Mouse (Mus musculus) kidney, adult 2 months (tissue): ENCODE data around the gene Lrrc34. TPM values are rescaled to one million over a fixed set of nuclear protein-coding genes. Genes with fewer than 3 reads are reported as not detected.

Source experiments
- DNase-seq: peaks from one replicate; pipeline ENCODE4 v3.0.0; 2021
- H3K27ac ChIP-seq: fragments of 200-500 bp; 2 replicates; pipeline ENCODE4 v1.5.1; 2012; ENCODE audit warnings: low read depth, low read length, control low read depth, inconsistent platforms; ENCODE audit not compliant: insufficient read depth
- H3K27me3 ChIP-seq: fragments of 200-500 bp; replicated peaks from 2 replicates; pipeline ENCODE4 v1.6.1; 2012; ENCODE audit warnings: mild to moderate bottlenecking, moderate library complexity, low read length, inconsistent platforms; ENCODE audit not compliant: control insufficient read depth, insufficient read depth
- H3K36me3 ChIP-seq: fragments of 200-500 bp; 2 replicates; pipeline ENCODE4 v1.6.1; 2012; ENCODE audit warnings: mild to moderate bottlenecking, moderate library complexity, low read length, inconsistent platforms; ENCODE audit not compliant: control insufficient read depth, insufficient read depth
- H3K4me1 ChIP-seq: fragments of 200-500 bp; 2 replicates; pipeline ENCODE4 v1.6.1; 2011; ENCODE audit warnings: low read length; ENCODE audit not compliant: control insufficient read depth, insufficient read depth
- H3K4me3 ChIP-seq: fragments of 200-500 bp; 2 replicates; pipeline ENCODE4 v1.5.1; 2011; ENCODE audit warnings: mild to moderate bottlenecking, low read depth, low read length, control low read depth; ENCODE audit not compliant: insufficient read depth
- CTCF ChIP-seq: fragments of 200-500 bp; conservative IDR thresholded peaks from 2 replicates; pipeline ENCODE4 v1.5.1; 2011; ENCODE audit warnings: low read depth, mild to moderate bottlenecking, control low read depth, low read length, moderate library complexity, mixed read lengths; ENCODE audit not compliant: insufficient read depth, insufficient read length
- POLR2A ChIP-seq: fragments of 200-500 bp; IDR thresholded peaks from one replicate; pipeline ENCODE4 v1.6.1; 2011; ENCODE audit warnings: low read depth, low read length, control low read depth
- WGBS: fragments of 180-500 bp; shearing (Covaris S2); methylation state at CpG from one replicate; pipeline ENCODE4 v1.1.7; 2018; 5-methylcytosine and 5-hydroxymethylcytosine counted together
- polyA plus RNA-seq: library from polyadenylated mRNA; depleted of rRNA; stranded (reverse); fragments of >200 nt; gene quantifications from 2 replicates; pipeline ENCODE4 v1.2.3, GENCODE M21; 2012

Gene Lrrc34
- polyA plus RNA-seq, 1 experiment, result 0.13 TPM

- 1% methylated on average over 17 of the region's 17 CpGs for WGBS
- peak overlapping the region; percentile 95 for H3K27ac ChIP-seq
- peak; percentile 96 for DNase-seq
Measured at GRCm38 (mm10) chr3:30601175-30601574, 46.5 kb downstream of the Lrrc34 start.

GRCm38 (mm10) chr3:30600717-30601116 is 47.0 kb downstream of the Lrrc34 start:
- peak overlapping the region; percentile 43 for H3K4me3 ChIP-seq
- no peaks in the 10 kb centered on the region for H3K27me3 ChIP-seq
- peaks cover 1% of the 10 kb centered on the region; the same call in 1 of the 2 replicates for H3K36me3 ChIP-seq
- H3K27ac ChIP-seq, result 0 out of 2 replicates have a peak overlapping the region, but pooled peaks have one; percentile 2
- peaks cover 2% of the 10 kb centered on the region; the same call in 1 of the 2 replicates for H3K4me1 ChIP-seq
- TF ChIP-seq POLR2A (no peak), CTCF (no peak)
- 4% methylated on average over 14 of the region's 14 CpGs for WGBS
- no peak for DNase-seq

More at GRCm38 (mm10) chr3:30601175-30601574, 46.5 kb downstream of the Lrrc34 start:
- Histone ChIP-seq H3K36me3 (peaks cover 1% of the 10 kb centered on the region; the same call in 1 of the 2 replicates), H3K4me1 (peaks cover 2% of the 10 kb centered on the region; the same call in 1 of the 2 replicates), H3K27me3 (no peaks in the 10 kb centered on the region), H3K4me3 (peak overlapping the region; percentile 47)
- no peak for TF ChIP-seq CTCF
- no peak for TF ChIP-seq POLR2A

GRCm38 (mm10) chr3:30599711-30600545 is 47.7 kb downstream of the Lrrc34 start, which contains the start of gene Actrt3:
Actrt3 (minus strand) TSS chr3:30599939.
- no peaks in the 10 kb centered on the region for H3K27me3 ChIP-seq
- H3K36me3 ChIP-seq, result peaks cover 1% of the 10 kb centered on the region; the same call in 1 of the 2 replicates
- 16% methylated on average over 32 of the region's 32 CpGs for WGBS
- peak; percentile 32 for DNase-seq
- H3K4me3 ChIP-seq, result peak within 1 kb of the TSS; percentile 53
- H3K4me1 ChIP-seq, result peaks cover 2% of the 10 kb centered on the region; the same call in 1 of the 2 replicates
- 0 out of 2 replicates have a peak within 1 kb of the TSS, but pooled peaks have one; percentile 2 for H3K27ac ChIP-seq
- TF ChIP-seq CTCF (no peak), POLR2A (no peak)

- TF ChIP-seq CTCF (no peak), POLR2A (no peak)
- WGBS, result 92% methylated on average over 7 of the region's 7 CpGs
- H3K27me3 ChIP-seq, result no peaks in the 10 kb centered on the region
Measured at GRCm38 (mm10) chr3:30597271-30597670, 50.4 kb downstream of the Lrrc34 start.

GRCm38 (mm10) chr3:30595111-30595832 is 52.4 kb downstream of the Lrrc34 start:
- DNase-seq, result peak; percentile 67
- H3K4me1 ChIP-seq, result peaks cover 15% of the 10 kb centered on the region; the same call in 1 of the 2 replicates
- under 1% methylated on average over 62 of the region's 62 CpGs for WGBS
- TF ChIP-seq POLR2A (no peak), CTCF (no peak)
- no peaks in the 10 kb centered on the region for H3K36me3 ChIP-seq
- H3K27me3 ChIP-seq, result no peaks in the 10 kb centered on the region
- peak overlapping the region; percentile 87 for H3K27ac ChIP-seq
- H3K4me3 ChIP-seq, result peak overlapping the region; percentile 89

More at GRCm38 (mm10) chr3:30597271-30597670, 50.4 kb downstream of the Lrrc34 start:
- no peak for DNase-seq
- Histone ChIP-seq H3K27ac (no peak overlapping the region), H3K36me3 (no peaks in the 10 kb centered on the region), H3K4me1 (peaks cover 15% of the 10 kb centered on the region; the same call in 1 of the 2 replicates), H3K4me3 (no peak overlapping the region)

DNA sequence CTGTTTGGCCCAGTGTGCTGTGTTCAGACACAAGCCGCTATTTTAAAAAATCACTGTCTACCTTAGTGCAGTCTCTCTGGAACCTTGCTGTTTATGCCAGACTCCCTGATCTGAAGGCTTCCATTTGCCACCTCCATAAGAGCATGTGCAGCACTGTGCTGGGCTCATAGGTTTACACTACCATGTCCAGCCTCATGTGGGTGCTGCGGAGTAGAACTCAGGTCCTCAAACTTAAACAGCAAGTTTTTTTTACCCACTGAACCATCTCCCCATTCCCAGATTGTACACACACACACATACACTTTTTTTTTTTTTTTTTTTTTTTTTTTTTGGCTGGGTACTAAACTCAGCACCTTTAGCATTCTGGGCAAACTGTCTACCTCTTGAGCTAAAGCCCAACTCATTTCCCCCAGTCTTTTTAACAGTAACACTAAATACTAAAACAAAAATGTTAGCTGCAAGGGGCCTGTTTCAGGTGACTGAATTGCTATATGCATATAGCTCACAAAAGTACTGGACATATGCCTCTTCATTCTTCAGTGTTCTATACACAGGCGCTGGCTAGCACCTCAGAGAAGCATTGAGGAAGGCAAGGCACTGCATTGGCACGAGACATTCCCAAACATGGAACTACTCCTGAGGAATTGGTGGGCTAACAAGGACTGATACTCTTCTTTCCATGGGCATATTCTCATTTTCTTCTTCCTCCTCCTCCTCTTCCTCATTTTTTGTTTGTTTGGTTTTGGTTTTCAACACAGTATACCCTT is 53.8 kb downstream of the Lrrc34 start:
- TF ChIP-seq CTCF (peak; percentile 39; the same call in 1 of the 2 replicates), POLR2A (no peak)

More for the DNA sequence above, 53.8 kb downstream of the Lrrc34 start:
- 71% methylated on average over 4 of the region's 4 CpGs for WGBS
- peak; percentile 52 for DNase-seq
- Histone ChIP-seq H3K36me3 (no peaks in the 10 kb centered on the region), H3K27ac (peak overlapping the region; percentile 63; the same call in 1 of the 2 replicates), H3K4me3 (no peak overlapping the region), H3K4me1 (peaks cover 15% of the 10 kb centered on the region; the same call in 1 of the 2 replicates), H3K27me3 (no peaks in the 10 kb centered on the region)
